Mouse (Mus musculus): ENCODE measurements at regions not wholly inside any gene's neighbourhood (a gene's known extent, or its start where the extent isn't known, plus 50 kb on each side); places are given as distances from the start of the nearest gene placed in this dataset.
A peak's percentile ranks its signal among the peaks of the same experiment; 100 is the strongest.

GRCm38 (mm10) chr1:23272077-23272476, 125.5 kb downstream of the Ogfrl1 start:
- 64% methylated on average over 6 of the region's 6 CpGs for WGBS
- H3K27me3 ChIP-seq (ENCODE audit: insufficient read depth, low read length), result no peaks in the 10 kb centered on the region
- no peak for DNase-seq (ENCODE audit: low spot score)

GRCm38 (mm10) chr1:23270910-23271822, 126.4 kb downstream of the Ogfrl1 start:
- H3K27me3 ChIP-seq (ENCODE audit: insufficient read depth, low read length), result no peaks in the 10 kb centered on the region
- no peaks in the 10 kb centered on the region for H3K4me1 ChIP-seq (ENCODE audit: insufficient read depth, low read length)
- no peaks in the 10 kb centered on the region for H3K36me3 ChIP-seq (ENCODE audit: insufficient read depth, low read length)
- no peak for DNase-seq (ENCODE audit: low spot score)
- no peak for ATAC-seq
- 37% methylated on average over 6 of the region's 6 CpGs for WGBS
- H3K4me2 ChIP-seq (ENCODE audit: low read depth, low read length), result no peak overlapping the region
- H3K27ac ChIP-seq, result peak overlapping the region; percentile 33; the same call in 1 of the 2 replicates
- H3K4me3 ChIP-seq (ENCODE audit: low read length), result no peak overlapping the region
- no peak overlapping the region for H3K9ac ChIP-seq (replicated peaks; ENCODE audit: low read length)
- no peaks in the 10 kb centered on the region for H3K9me3 ChIP-seq (ENCODE audit: low read length)
- TF ChIP-seq CTCF (IDR thresholded peaks at IDR 0.05; ENCODE audit: low read depth), result no peak

More at GRCm38 (mm10) chr1:23272077-23272476, 125.5 kb downstream of the Ogfrl1 start:
- H3K9ac ChIP-seq (replicated peaks; ENCODE audit: low read length), result no peak overlapping the region
- no peak overlapping the region for H3K4me3 ChIP-seq (ENCODE audit: low read length)
- no peaks in the 10 kb centered on the region for H3K4me1 ChIP-seq (ENCODE audit: insufficient read depth, low read length)
- TF ChIP-seq CTCF (IDR thresholded peaks at IDR 0.05; ENCODE audit: low read depth), result no peak
- 0 out of 2 replicates have a peak overlapping the region, but pooled peaks have one; percentile 33 for H3K27ac ChIP-seq
- no peaks in the 10 kb centered on the region for H3K36me3 ChIP-seq (ENCODE audit: insufficient read depth, low read length)
- H3K9me3 ChIP-seq (ENCODE audit: low read length), result no peaks in the 10 kb centered on the region
- no peak overlapping the region for H3K4me2 ChIP-seq (ENCODE audit: low read depth, low read length)
- ATAC-seq, result no peak

- DNase-seq (ENCODE audit: low spot score) (no peak), ATAC-seq (no peak)
- H3K36me3 ChIP-seq (ENCODE audit: insufficient read depth, low read length), result no peaks in the 10 kb centered on the region
- no peaks in the 10 kb centered on the region for H3K4me1 ChIP-seq (ENCODE audit: insufficient read depth, low read length)
- no peak overlapping the region for H3K9ac ChIP-seq (replicated peaks; ENCODE audit: low read length)
- H3K4me2 ChIP-seq (ENCODE audit: low read depth, low read length), result no peak overlapping the region
- H3K4me3 ChIP-seq (ENCODE audit: low read length), result no peak overlapping the region
- H3K27ac ChIP-seq, result no peak overlapping the region
- no peaks in the 10 kb centered on the region for H3K27me3 ChIP-seq (ENCODE audit: insufficient read depth, low read length)
- H3K9me3 ChIP-seq (ENCODE audit: low read length), result no peaks in the 10 kb centered on the region
- no peak for TF ChIP-seq CTCF (IDR thresholded peaks at IDR 0.05; ENCODE audit: low read depth)
Measured at GRCm38 (mm10) chr1:23268062-23268461, 129.5 kb downstream of the Ogfrl1 start.

- Histone ChIP-seq H3K27me3 (ENCODE audit: insufficient read depth, low read length) (no peaks in the 10 kb centered on the region), H3K4me1 (ENCODE audit: insufficient read depth, low read length) (no peaks in the 10 kb centered on the region), H3K27ac (no peak overlapping the region), H3K4me2 (ENCODE audit: low read depth, low read length) (no peak overlapping the region), H3K9me3 (ENCODE audit: low read length) (no peaks in the 10 kb centered on the region), H3K36me3 (ENCODE audit: insufficient read depth, low read length) (no peaks in the 10 kb centered on the region), H3K4me3 (ENCODE audit: low read length) (no peak overlapping the region), H3K9ac (replicated peaks; ENCODE audit: low read length) (no peak overlapping the region)
- DNase-seq (ENCODE audit: low spot score) (no peak), ATAC-seq (no peak)
- no peak for TF ChIP-seq CTCF (IDR thresholded peaks at IDR 0.05; ENCODE audit: low read depth)
- WGBS, result 78% methylated on average over 3 of the region's 3 CpGs
Measured at GRCm38 (mm10) chr1:23265556-23266232, 131.9 kb downstream of the Ogfrl1 start.

GRCm38 (mm10) chr1:23264251-23264650, 133.3 kb downstream of the Ogfrl1 start:
- Histone ChIP-seq H3K9ac (replicated peaks; ENCODE audit: low read length) (no peak overlapping the region), H3K9me3 (ENCODE audit: low read length) (no peaks in the 10 kb centered on the region), H3K36me3 (ENCODE audit: insufficient read depth, low read length) (no peaks in the 10 kb centered on the region), H3K4me2 (ENCODE audit: low read depth, low read length) (no peak overlapping the region), H3K4me1 (ENCODE audit: insufficient read depth, low read length) (no peaks in the 10 kb centered on the region), H3K27ac (no peak overlapping the region), H3K27me3 (ENCODE audit: insufficient read depth, low read length) (no peaks in the 10 kb centered on the region), H3K4me3 (ENCODE audit: low read length) (no peak overlapping the region)
- DNase-seq (ENCODE audit: low spot score), result no peak
- 55% methylated on average over 3 of the region's 3 CpGs for WGBS
- ATAC-seq, result no peak
- TF ChIP-seq CTCF (IDR thresholded peaks at IDR 0.05; ENCODE audit: low read depth), result no peak

GRCm38 (mm10) chr1:23263798-23264197, 133.8 kb downstream of the Ogfrl1 start:
- 56% methylated on average over 4 of the region's 4 CpGs for WGBS
- ATAC-seq, result no peak
- no peak for DNase-seq (ENCODE audit: low spot score)
- Histone ChIP-seq H3K36me3 (ENCODE audit: insufficient read depth, low read length) (no peaks in the 10 kb centered on the region), H3K27ac (no peak overlapping the region), H3K9me3 (ENCODE audit: low read length) (no peaks in the 10 kb centered on the region), H3K4me2 (ENCODE audit: low read depth, low read length) (no peak overlapping the region), H3K9ac (replicated peaks; ENCODE audit: low read length) (no peak overlapping the region), H3K27me3 (ENCODE audit: insufficient read depth, low read length) (no peaks in the 10 kb centered on the region), H3K4me3 (ENCODE audit: low read length) (no peak overlapping the region), H3K4me1 (ENCODE audit: insufficient read depth, low read length) (no peaks in the 10 kb centered on the region)
- no peak for TF ChIP-seq CTCF (IDR thresholded peaks at IDR 0.05; ENCODE audit: low read depth)

Data from hindbrain, postnatal 0 days (tissue).